Mouse (Mus musculus) lung, embryonic 15.5 days (tissue): ENCODE measurements at regions not wholly inside any gene's neighbourhood (a gene's known extent, or its start where the extent isn't known, plus 50 kb on each side); places are given as distances from the start of the nearest gene placed in this dataset.

Experiments
- ATAC-seq: fragments of 200-750 bp; cut with Nextera tagmentation; 2 replicates; pipeline ENCODE4 v1.8.0; 2017; ENCODE audit warnings: moderate number of reproducible peaks, borderline replicate concordance; ENCODE audit not compliant: low FRiP score, low TSS enrichment; ENCODE audit errors: extremely low read depth
- H3K27ac ChIP-seq: fragments of 300-500 bp; sonication (generic); 2 replicates; pipeline ENCODE4 v1.5.1; 2015; ENCODE audit warnings: moderate library complexity, mild to moderate bottlenecking, inconsistent platforms
- H3K27me3 ChIP-seq: fragments of 300-500 bp; sonication (generic); 2 replicates; pipeline ENCODE4 v1.6.1; 2015; ENCODE audit warnings: inconsistent platforms
- H3K36me3 ChIP-seq: fragments of 300-500 bp; sonication (generic); 2 replicates; pipeline ENCODE4 v1.6.1; 2015; ENCODE audit warnings: inconsistent platforms
- H3K4me1 ChIP-seq: fragments of 300-500 bp; sonication (generic); 2 replicates; pipeline ENCODE4 v1.6.1; 2015; ENCODE audit warnings: inconsistent platforms
- H3K4me2 ChIP-seq: fragments of 300-500 bp; sonication (generic); 2 replicates; pipeline ENCODE4 v1.6.1; 2015; ENCODE audit warnings: inconsistent platforms, mild to moderate bottlenecking, moderate library complexity
- H3K4me3 ChIP-seq: fragments of 300-500 bp; sonication (generic); 2 replicates; pipeline ENCODE4 v1.5.1; 2015; ENCODE audit warnings: mild to moderate bottlenecking, inconsistent platforms
- H3K9ac ChIP-seq: fragments of 300-500 bp; sonication (generic); 2 replicates; pipeline ENCODE4 v1.6.1; 2015; ENCODE audit warnings: inconsistent platforms
- H3K9me3 ChIP-seq: fragments of 300-500 bp; sonication (generic); 2 replicates; pipeline ENCODE4 v1.6.1; 2016; ENCODE audit warnings: inconsistent platforms
- WGBS: fragments of 180-500 bp; shearing (Covaris S2); methylation state at CpG from one replicate; pipeline ENCODE4 v1.1.7; 2015; 5-methylcytosine and 5-hydroxymethylcytosine counted together

- H3K27ac ChIP-seq: no peak overlapping the region
- H3K9ac ChIP-seq: no peak overlapping the region
- no peaks in the 10 kb centered on the region for H3K36me3 ChIP-seq
- ATAC-seq: no peak
- H3K4me2 ChIP-seq: no peak overlapping the region
- no peaks in the 10 kb centered on the region for H3K27me3 ChIP-seq
- no peaks in the 10 kb centered on the region for H3K9me3 ChIP-seq
- no peaks in the 10 kb centered on the region for H3K4me1 ChIP-seq
- H3K4me3 ChIP-seq: no peak overlapping the region
Observed at GRCm38 (mm10) chr2:117597573-117597972, 254.8 kb upstream of the Rasgrp1 start.

- no peak for ATAC-seq
- H3K27ac ChIP-seq: no peak overlapping the region
Observed at GRCm38 (mm10) chr2:117614772-117615171, 272.0 kb upstream of the Rasgrp1 start.

GRCm38 (mm10) chr2:117618063-117618462 lies 275.3 kb upstream of the Rasgrp1 start:
- Histone ChIP-seq H3K4me1 (no peaks in the 10 kb centered on the region), H3K36me3 (no peaks in the 10 kb centered on the region), H3K4me3 (no peak overlapping the region), H3K27me3 (no peaks in the 10 kb centered on the region), H3K27ac (no peak overlapping the region), H3K9me3 (no peaks in the 10 kb centered on the region), H3K4me2 (no peak overlapping the region), H3K9ac (no peak overlapping the region)
- WGBS: 79% methylated on average over 3 of the region's 3 CpGs
- no peak for ATAC-seq

More at GRCm38 (mm10) chr2:117614772-117615171, 272.0 kb upstream of the Rasgrp1 start:
- 67% methylated on average over 1 of the region's 1 CpGs for WGBS
- Histone ChIP-seq H3K4me3 (no peak overlapping the region), H3K4me2 (no peak overlapping the region), H3K9ac (no peak overlapping the region), H3K36me3 (no peaks in the 10 kb centered on the region), H3K9me3 (no peaks in the 10 kb centered on the region), H3K27me3 (no peaks in the 10 kb centered on the region), H3K4me1 (no peaks in the 10 kb centered on the region)

GRCm38 (mm10) chr2:117623955-117624354 lies 281.2 kb upstream of the Rasgrp1 start:
- H3K9me3 ChIP-seq: no peaks in the 10 kb centered on the region
- H3K27ac ChIP-seq: no peak overlapping the region
- 35% methylated on average over 3 of the region's 3 CpGs for WGBS
- no peak for ATAC-seq
- no peak overlapping the region for H3K4me2 ChIP-seq
- no peak overlapping the region for H3K4me3 ChIP-seq
- no peaks in the 10 kb centered on the region for H3K27me3 ChIP-seq
- H3K4me1 ChIP-seq: no peaks in the 10 kb centered on the region
- no peaks in the 10 kb centered on the region for H3K36me3 ChIP-seq
- no peak overlapping the region for H3K9ac ChIP-seq

- Histone ChIP-seq H3K9me3 (no peaks in the 10 kb centered on the region), H3K4me2 (no peak overlapping the region), H3K4me1 (peaks cover 6% of the 10 kb centered on the region), H3K36me3 (no peaks in the 10 kb centered on the region), H3K27ac (no peak overlapping the region), H3K4me3 (no peak overlapping the region), H3K27me3 (no peaks in the 10 kb centered on the region), H3K9ac (no peak overlapping the region)
- 58% methylated on average over 4 of the region's 4 CpGs for WGBS
- ATAC-seq: no peak
Observed at GRCm38 (mm10) chr2:117634906-117635305, 292.1 kb upstream of the Rasgrp1 start.

- WGBS: 10% methylated on average over 2 of the region's 2 CpGs
- H3K4me1 ChIP-seq: peaks cover 6% of the 10 kb centered on the region
- H3K9me3 ChIP-seq: no peaks in the 10 kb centered on the region
- H3K9ac ChIP-seq: no peak overlapping the region
- peak; percentile 55; the same call in 1 of the 2 replicates for ATAC-seq
- H3K36me3 ChIP-seq: no peaks in the 10 kb centered on the region
- H3K27ac ChIP-seq: no peak overlapping the region
- no peaks in the 10 kb centered on the region for H3K27me3 ChIP-seq
- no peak overlapping the region for H3K4me3 ChIP-seq
- H3K4me2 ChIP-seq: no peak overlapping the region
Observed at GRCm38 (mm10) chr2:117637397-117637796, 294.6 kb upstream of the Rasgrp1 start.

- no peak overlapping the region for H3K4me3 ChIP-seq
- H3K27me3 ChIP-seq: no peaks in the 10 kb centered on the region
- no peak for ATAC-seq
- peaks cover 3% of the 10 kb centered on the region; the same call in 1 of the 2 replicates for H3K4me1 ChIP-seq
- H3K36me3 ChIP-seq: no peaks in the 10 kb centered on the region
- no peak overlapping the region for H3K27ac ChIP-seq
- H3K9me3 ChIP-seq: no peaks in the 10 kb centered on the region
- H3K4me2 ChIP-seq: no peak overlapping the region
- no peak overlapping the region for H3K9ac ChIP-seq
Observed at GRCm38 (mm10) chr2:117652101-117652500, 309.3 kb upstream of the Rasgrp1 start.

- no peak overlapping the region for H3K27ac ChIP-seq
Observed at GRCm38 (mm10) chr2:117652647-117653046, 309.8 kb upstream of the Rasgrp1 start.

GRCm38 (mm10) chr2:117656546-117657175 lies 313.9 kb upstream of the Rasgrp1 start:
- Histone ChIP-seq H3K36me3 (no peaks in the 10 kb centered on the region), H3K27me3 (no peaks in the 10 kb centered on the region), H3K4me1 (no peaks in the 10 kb centered on the region), H3K9ac (no peak overlapping the region), H3K4me3 (no peak overlapping the region), H3K9me3 (no peaks in the 10 kb centered on the region), H3K27ac (no peak overlapping the region), H3K4me2 (no peak overlapping the region)
- 32% methylated on average over 2 of the region's 2 CpGs for WGBS
- no peak for ATAC-seq

More at GRCm38 (mm10) chr2:117652647-117653046, 309.8 kb upstream of the Rasgrp1 start:
- no peak for ATAC-seq
- Histone ChIP-seq H3K4me3 (no peak overlapping the region), H3K27me3 (no peaks in the 10 kb centered on the region), H3K36me3 (no peaks in the 10 kb centered on the region), H3K4me1 (peaks cover 3% of the 10 kb centered on the region; the same call in 1 of the 2 replicates), H3K9ac (no peak overlapping the region), H3K4me2 (no peak overlapping the region), H3K9me3 (no peaks in the 10 kb centered on the region)
- 66% methylated on average over 2 of the region's 2 CpGs for WGBS

- Histone ChIP-seq H3K4me1 (0 out of 2 replicates have a peak, but pooled peaks cover 2% of the 10 kb centered on the region), H3K9ac (no peak overlapping the region), H3K4me3 (no peak overlapping the region), H3K9me3 (no peaks in the 10 kb centered on the region), H3K4me2 (no peak overlapping the region), H3K27ac (peak overlapping the region; percentile 39), H3K27me3 (no peaks in the 10 kb centered on the region), H3K36me3 (no peaks in the 10 kb centered on the region)
- 53% methylated on average over 3 of the region's 3 CpGs for WGBS
- ATAC-seq: peak; percentile 60; the same call in 1 of the 2 replicates
Observed at GRCm38 (mm10) chr2:117660217-117660924, 317.6 kb upstream of the Rasgrp1 start.

- H3K9me3 ChIP-seq: no peaks in the 10 kb centered on the region
- H3K9ac ChIP-seq: no peak overlapping the region
- H3K27me3 ChIP-seq: no peaks in the 10 kb centered on the region
- H3K4me1 ChIP-seq: 0 out of 2 replicates have a peak, but pooled peaks cover 7% of the 10 kb centered on the region
- H3K36me3 ChIP-seq: no peaks in the 10 kb centered on the region
- no peak overlapping the region for H3K27ac ChIP-seq
- no peak overlapping the region for H3K4me2 ChIP-seq
- ATAC-seq: peak; percentile 82
- H3K4me3 ChIP-seq: no peak overlapping the region
Observed at GRCm38 (mm10) chr2:117662653-117663052, 319.9 kb upstream of the Rasgrp1 start.

GRCm38 (mm10) chr2:117666528-117666927 lies 323.7 kb upstream of the Rasgrp1 start:
- no peak overlapping the region for H3K27ac ChIP-seq
- no peaks in the 10 kb centered on the region for H3K27me3 ChIP-seq
- 0 out of 2 replicates have a peak, but pooled peaks cover 7% of the 10 kb centered on the region for H3K4me1 ChIP-seq
- no peaks in the 10 kb centered on the region for H3K36me3 ChIP-seq
- H3K9ac ChIP-seq: no peak overlapping the region
- no peak overlapping the region for H3K4me3 ChIP-seq
- no peak for ATAC-seq
- no peak overlapping the region for H3K4me2 ChIP-seq
- 48% methylated on average over 3 of the region's 3 CpGs for WGBS
- H3K9me3 ChIP-seq: no peaks in the 10 kb centered on the region
